Mouse (Mus musculus) ovary, adult 10 weeks (tissue): ENCODE measurements around the gene Crisp3. TPM values are rescaled to one million over a fixed set of nuclear protein-coding genes. Genes with fewer than 3 reads are reported as not detected.

Experiments
- polyA plus RNA-seq: library from polyadenylated mRNA; stranded (reverse); fragments of 350-450 nt; fragmentation: Illumina TruSeq; extraction: RNeasy Lipid Tissue Mini Kit (QIAGEN cat#74804); gene quantifications from one replicate; pipeline ENCODE4 v1.2.3, GENCODE M21; 2014

Crisp3 gene
- polyA plus RNA-seq = not detected

DNA sequence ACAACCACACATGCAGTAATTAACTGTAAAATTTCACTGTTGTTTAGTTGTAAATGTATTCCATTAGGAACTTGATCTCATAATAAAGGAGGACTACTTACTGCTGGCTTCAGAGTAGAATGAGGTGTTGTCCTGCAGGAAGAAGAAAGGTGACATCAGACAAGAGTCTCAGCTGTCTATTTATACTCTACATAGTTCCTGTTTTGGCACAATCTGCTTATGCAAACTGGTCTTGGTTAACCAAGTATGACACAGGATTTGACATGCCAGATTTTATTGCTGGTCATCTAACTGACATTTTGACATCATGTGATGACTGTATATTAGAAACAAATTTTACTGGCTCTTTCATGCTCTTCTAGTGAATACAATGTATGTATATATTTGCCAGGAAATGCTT is at the start of gene Crisp3:
TSS of gene Crisp3 (minus strand) at position 154 of the 400 bp plus-strand sequence.

DNA sequence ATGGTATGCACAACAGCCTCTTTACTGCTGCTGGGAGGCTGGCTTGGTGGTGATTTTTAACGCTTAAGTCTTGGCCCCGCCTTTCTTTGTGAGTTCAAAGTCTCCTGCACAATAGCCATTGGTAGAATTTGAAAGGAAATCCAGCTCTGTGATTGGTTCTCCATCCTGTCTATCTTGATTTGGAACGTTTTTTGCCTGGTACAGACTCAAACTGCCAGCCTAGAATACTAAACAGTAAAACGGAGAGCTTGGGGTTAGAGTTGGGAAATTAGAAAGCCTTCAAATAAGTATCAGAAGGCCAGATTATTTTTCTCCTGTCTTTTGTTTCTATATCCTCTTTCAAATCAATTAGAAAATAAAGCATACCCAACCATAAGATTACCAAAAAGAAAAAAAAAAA is 33.5 kb downstream of the Crisp3 start, which contains the start of gene Pgk2:
TSS of gene Pgk2 (minus strand) at position 101 of the 400 bp plus-strand sequence.

Other genes with a start within 250 kb of the Crisp3 start
- not detected for gene AC192777.2, start 146.8 kb downstream of the Crisp3 start, polyA plus RNA-seq
- not detected for gene Pgk2, start 33.6 kb downstream of the Crisp3 start, polyA plus RNA-seq
- gene Crisp1, start 76.9 kb upstream of the Crisp3 start, polyA plus RNA-seq = 1.2 TPM